Mouse (Mus musculus) MEL-GATA-1-ER (cell line): ENCODE measurements around the gene Fam213b.

Experiments
- DNase-seq: peaks from one replicate; pipeline ENCODE4 v3.0.0-alpha.2; 2012; ENCODE audit warnings: low read depth; ENCODE audit errors: extremely low read depth

Fam213b gene

GRCm38 (mm10) chr4:154882014-154882659 lies 16.8 kb downstream of the Fam213b start:
- DNase-seq, result no peak

GRCm38 (mm10) chr4:154880730-154881129 lies 18.2 kb downstream of the Fam213b start:
- peak; percentile 66 for DNase-seq

- peak; percentile 66 for DNase-seq
These were observed 20.9 kb downstream of the Fam213b start for GRCm38 (mm10) chr4:154877864-154878548.

- no peak for DNase-seq
These were observed 25.7 kb downstream of the Fam213b start for GRCm38 (mm10) chr4:154873186-154873585.

GRCm38 (mm10) chr4:154871757-154872251 lies 27.1 kb downstream of the Fam213b start:
- DNase-seq, result no peak

GRCm38 (mm10) chr4:154870721-154871120 lies 28.2 kb downstream of the Fam213b start:
- no peak for DNase-seq

GRCm38 (mm10) chr4:154869440-154869839 lies 29.5 kb downstream of the Fam213b start, which contains the start of gene Mmel1:
Gene Mmel1, plus strand, starts transcription at chr4:154869585.
- no peak for DNase-seq

- no peak for DNase-seq
These were observed 31.7 kb downstream of the Fam213b start for GRCm38 (mm10) chr4:154867257-154867656.

- DNase-seq, result no peak
These were observed 32.5 kb downstream of the Fam213b start for GRCm38 (mm10) chr4:154866391-154866790.

GRCm38 (mm10) chr4:154864961-154865760 lies 33.8 kb downstream of the Fam213b start:
- no peak for DNase-seq

GRCm38 (mm10) chr4:154864271-154864771 lies 34.6 kb downstream of the Fam213b start:
- DNase-seq, result no peak

- DNase-seq, result no peak
These were observed 35.4 kb downstream of the Fam213b start for GRCm38 (mm10) chr4:154863436-154863935.

GRCm38 (mm10) chr4:154861967-154862366 lies 37.0 kb downstream of the Fam213b start:
- no peak for DNase-seq

- DNase-seq, result no peak
These were observed 40.3 kb downstream of the Fam213b start for GRCm38 (mm10) chr4:154858601-154859000.

GRCm38 (mm10) chr4:154857366-154858240 lies 41.3 kb downstream of the Fam213b start:
- no peak for DNase-seq

- DNase-seq, result no peak
These were observed 42.1 kb downstream of the Fam213b start for GRCm38 (mm10) chr4:154856882-154857281.

- no peak for DNase-seq
These were observed 42.5 kb downstream of the Fam213b start for GRCm38 (mm10) chr4:154856480-154856837.

- no peak for DNase-seq
These were observed 43.0 kb downstream of the Fam213b start for GRCm38 (mm10) chr4:154855721-154856479.

- no peak for DNase-seq
These were observed 44.1 kb downstream of the Fam213b start for GRCm38 (mm10) chr4:154854676-154855345.
